Mouse (Mus musculus) heart, postnatal 36 days (tissue): ENCODE measurements around the gene Acat3. TPM values are rescaled to one million over a fixed set of nuclear protein-coding genes. Genes with fewer than 3 reads are reported as not detected.

Experiments
- DNase-seq, 2 experiments: peaks; one replicate each; pipeline ENCODE4 v3.0.0; 2021 to 2022
- intact Hi-C: fragments of 180-260 bp; cut with DNase I; formaldehyde crosslinking; loops from one replicate; pipeline ENCODE4 v1.15.1; 2025
- total RNA-seq, 2 experiments: library from RNA; stranded (reverse); gene quantifications; 2 replicates each; pipeline ENCODE4 v1.2.3; 2021

Gene Acat3
- total RNA-seq, 2 experiments from 2014 or later, result 0.17 TPM; not detected in 1

- DNase-seq, result peak; percentile 80 to 84
- intact Hi-C loops, result loop anchor here (1.0 to 2.0 kb wide), 3 partner anchors 37 to 131 kb away; partner anchors contain the start of gene Mrpl18
Observed at GRCm38 (mm10) chr17:12880178-12880577, 60.2 kb downstream of the Acat3 start.

GRCm38 (mm10) chr17:12875734-12876133 is 64.7 kb downstream of the Acat3 start, which contains the start of gene Mrgprh:
TSS of gene Mrgprh (plus strand) at chr17:12876034.
- intact Hi-C loops, result no loop called here

More at GRCm38 (mm10) chr17:12875734-12876133, 64.7 kb downstream of the Acat3 start, which contains the start of gene Mrgprh:
- DNase-seq, result no peak

Other genes starting within 250 kb of the Acat3 start
- gene Igf2r, start 170.9 kb downstream of the Acat3 start, total RNA-seq, result 100 to 1,000 TPM; 109 to 113 TPM
- gene Mas1, start 72.5 kb downstream of the Acat3 start, total RNA-seq, result 1 to 10 TPM in 1 of 2 experiments, under 1 TPM in 1; 0.84 to 1.1 TPM
- gene Mrgprh, start 64.6 kb downstream of the Acat3 start, total RNA-seq, result 1 to 10 TPM; 5.3 to 5.6 TPM
- gene Pnldc1, start 30.4 kb downstream of the Acat3 start, total RNA-seq, result under 1 TPM; 0.38 to 0.50 TPM
- 100 to 1,000 TPM; 196 to 207 TPM for gene Tcp1, start 24.9 kb downstream of the Acat3 start, total RNA-seq
- 100 to 1,000 TPM; 153 to 159 TPM for gene Mrpl18, start 24.3 kb downstream of the Acat3 start, total RNA-seq
- gene Acat2, start 20.1 kb upstream of the Acat3 start, total RNA-seq, result 1 to 10 TPM; 5.9 to 8.8 TPM
- 10 to 100 TPM; 32.3 to 33.9 TPM for gene Wtap, start 53.6 kb upstream of the Acat3 start, total RNA-seq
- 1,000 to 10,000 TPM; 1,043 to 1,108 TPM for gene Sod2, start 66.2 kb upstream of the Acat3 start, total RNA-seq
- gene Gpr31b, start 111.7 kb upstream of the Acat3 start, total RNA-seq, result not detected
- gene Tcp10b, start 120.5 kb upstream of the Acat3 start, total RNA-seq, result not detected
- not detected for gene Unc93a, start 191.2 kb upstream of the Acat3 start, total RNA-seq